Mouse (Mus musculus): ENCODE results near the gene Zfp983.

GRCm38 (mm10) chr17:21696073-21696472 lies 45.6 kb downstream of the Zfp983 start:
- no peak for TF ChIP-seq TAL1 (IDR thresholded peaks at IDR 0.05; ENCODE audit: low read length)
- TF ChIP-seq GATA1 (IDR thresholded peaks at IDR 0.05; ENCODE audit: low read length) = no peak
